Mouse (Mus musculus): ENCODE results near the gene Zfp36. TPM values are rescaled to one million over a fixed set of nuclear protein-coding genes. Genes with fewer than 3 reads are reported as not detected.

Gene Zfp36
- total and polyA plus RNA-seq, 3 experiments = 0.50 to 2.8 TPM; not detected in 1

DNA sequence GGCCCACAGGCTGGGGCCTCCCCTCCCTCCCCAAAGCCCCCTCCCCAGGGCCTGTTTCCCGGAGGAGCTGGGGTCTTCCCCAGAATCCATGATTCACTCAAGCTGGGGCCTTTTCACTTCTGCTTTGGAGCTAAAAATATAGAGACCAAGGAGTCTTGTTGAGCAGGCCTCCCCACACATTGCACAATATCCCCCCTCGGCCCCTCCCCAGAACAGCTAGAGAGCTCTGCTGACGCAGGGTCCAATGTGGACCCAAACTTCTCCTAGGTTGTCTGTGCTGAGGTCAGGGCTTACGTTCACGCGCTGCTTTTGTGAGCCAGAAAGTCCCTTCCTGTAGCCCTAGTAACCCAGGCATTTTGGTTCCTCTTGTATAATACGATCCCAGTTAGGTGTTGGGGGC, 6.0 kb upstream of the Zfp36 start:
- no peaks in the 10 kb centered on the region for H3K27me3 ChIP-seq (ENCODE audit: control insufficient read depth in 1 of 2, insufficient read depth in 2 of 2, low read length in 2 of 2)
- no peak overlapping the region for H3K27ac ChIP-seq (ENCODE audit: control insufficient read depth, low read depth, low read length)
- H3K9ac ChIP-seq (ENCODE audit: control insufficient read depth, low read depth, low read length, poor library complexity, severe bottlenecking) = no peak overlapping the region
- no peak for TF ChIP-seq ZMIZ1 (IDR thresholded peaks at IDR 0.05; ENCODE audit: low read depth, low read length)
- no peak for TF ChIP-seq MYB (IDR thresholded peaks at IDR 0.05; ENCODE audit: low read depth, low read length)
- no peak for TF ChIP-seq JUND (IDR thresholded peaks at IDR 0.05; ENCODE audit: low read depth, low read length)
- no peak for TF ChIP-seq SMC3 (IDR thresholded peaks at IDR 0.05; ENCODE audit: low read depth, low read length)
- TF ChIP-seq CTCF (IDR thresholded peaks at IDR 0.05 in 2 of 3, conservative IDR thresholded peaks at IDR 0.05 in 1 of 3; ENCODE audit: control insufficient read depth in 1 of 3, insufficient read depth in 1 of 3, low read depth in 2 of 3, low read length in 3 of 3, poor library complexity in 1 of 3, severe bottlenecking in 1 of 3) = no peak
- TF ChIP-seq GATA1 (IDR thresholded peaks at IDR 0.05; ENCODE audit: low read depth, low read length) = no peak
- no peak for TF ChIP-seq BHLHE40 (IDR thresholded peaks at IDR 0.05; ENCODE audit: borderline replicate concordance, low read depth, low read length)
- no peak for TF ChIP-seq E2F4 (IDR thresholded peaks at IDR 0.05; ENCODE audit: borderline replicate concordance, low read depth, low read length)
- TF ChIP-seq ZC3H11A (IDR thresholded peaks at IDR 0.05; ENCODE audit: low read depth, low read length) = no peak
- H3K79me2 ChIP-seq (ENCODE audit: control insufficient read depth, insufficient read depth, low read length, poor library complexity) = peaks cover under 1% of the 10 kb centered on the region; the same call in 1 of the 2 replicates
- H3K4me1 ChIP-seq (ENCODE audit: control insufficient read depth in 1 of 2, insufficient read depth in 2 of 2, low read length in 2 of 2) = peaks cover 2 to 19% of the 10 kb centered on the region in 2 experiments; a peak in 3 of 4 replicates
- H3K36me3 ChIP-seq (ENCODE audit: control insufficient read depth in 1 of 2, insufficient read depth in 2 of 2, low read length in 2 of 2) = peaks cover 0 to 12% of the 10 kb centered on the region in 2 experiments; a peak in 2 of 4 replicates
- H3K4me3 ChIP-seq (ENCODE audit: control insufficient read depth in 1 of 2, insufficient read depth in 1 of 2, low read depth in 2 of 2, low read length in 2 of 2) = no peak overlapping the region
- H3K9me3 ChIP-seq (replicated peaks; ENCODE audit: insufficient read depth, low read length) = no peaks in the 10 kb centered on the region
- no peak for DNase-seq (ENCODE audit: low read depth, low spot score)

DNA sequence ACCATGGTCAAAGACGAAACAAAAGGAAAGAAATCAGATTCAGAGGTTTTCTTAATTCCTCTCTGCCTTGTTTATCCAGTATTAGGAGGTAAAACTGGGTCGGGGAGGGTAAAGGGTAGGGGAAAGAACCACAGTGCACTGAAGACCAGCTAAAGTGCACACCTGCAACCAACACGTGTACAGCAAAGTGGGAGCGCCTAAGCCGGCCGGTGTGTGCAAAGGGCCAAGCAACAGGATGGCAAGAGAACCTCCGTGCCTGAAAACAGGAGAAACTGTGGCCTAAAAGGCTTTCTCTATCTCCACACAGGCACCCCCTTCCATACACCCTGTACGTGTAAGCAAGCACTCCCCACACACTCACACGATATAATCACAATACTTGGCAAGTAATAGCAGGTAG, 5.1 kb upstream of the Zfp36 start:
- Histone ChIP-seq H3K79me2 (ENCODE audit: control insufficient read depth, insufficient read depth, low read length, poor library complexity) (no peaks in the 10 kb centered on the region), H3K27me3 (ENCODE audit: control insufficient read depth in 1 of 2, insufficient read depth in 2 of 2, low read length in 2 of 2) (no peaks in the 10 kb centered on the region), H3K9ac (ENCODE audit: control insufficient read depth, low read depth, low read length, poor library complexity, severe bottlenecking) (no peak overlapping the region), H3K36me3 (ENCODE audit: control insufficient read depth in 1 of 2, insufficient read depth in 2 of 2, low read length in 2 of 2) (peaks cover 0 to 16% of the 10 kb centered on the region in 2 experiments; a peak in 2 of 4 replicates), H3K9me3 (replicated peaks; ENCODE audit: insufficient read depth, low read length) (no peaks in the 10 kb centered on the region), H3K4me1 (ENCODE audit: control insufficient read depth in 1 of 2, insufficient read depth in 2 of 2, low read length in 2 of 2) (peaks cover 6 to 23% of the 10 kb centered on the region in 2 experiments), H3K27ac (ENCODE audit: control insufficient read depth, low read depth, low read length) (no peak overlapping the region), H3K4me3 (ENCODE audit: control insufficient read depth in 1 of 2, insufficient read depth in 1 of 2, low read depth in 2 of 2, low read length in 2 of 2) (no peak overlapping the region)
- TF ChIP-seq ZC3H11A (IDR thresholded peaks at IDR 0.05; ENCODE audit: low read depth, low read length) (no peak), BHLHE40 (IDR thresholded peaks at IDR 0.05; ENCODE audit: borderline replicate concordance, low read depth, low read length) (no peak)
- DNase-seq (ENCODE audit: low read depth, low spot score) = no peak

- peaks cover 6 to 23% of the 10 kb centered on the region in 2 experiments for H3K4me1 ChIP-seq (ENCODE audit: control insufficient read depth in 1 of 2, insufficient read depth in 2 of 2, low read length in 2 of 2)
These were observed 4.1 kb upstream of the Zfp36 start for GRCm38 (mm10) chr7:28384162-28384561.

More at GRCm38 (mm10) chr7:28384162-28384561, 4.1 kb upstream of the Zfp36 start:
- DNase-seq (ENCODE audit: low read depth, low spot score) = no peak
- Histone ChIP-seq H3K4me3 (ENCODE audit: control insufficient read depth in 1 of 2, insufficient read depth in 1 of 2, low read depth in 2 of 2, low read length in 2 of 2) (no peak overlapping the region), H3K36me3 (ENCODE audit: control insufficient read depth in 1 of 2, insufficient read depth in 2 of 2, low read length in 2 of 2) (peaks cover 0 to 16% of the 10 kb centered on the region in 2 experiments; a peak in 2 of 4 replicates), H3K9me3 (replicated peaks; ENCODE audit: insufficient read depth, low read length) (no peaks in the 10 kb centered on the region), H3K27ac (ENCODE audit: control insufficient read depth, low read depth, low read length) (no peak overlapping the region), H3K79me2 (ENCODE audit: control insufficient read depth, insufficient read depth, low read length, poor library complexity) (no peaks in the 10 kb centered on the region; the same call in 1 of the 2 replicates), H3K27me3 (ENCODE audit: control insufficient read depth in 1 of 2, insufficient read depth in 2 of 2, low read length in 2 of 2) (no peaks in the 10 kb centered on the region), H3K9ac (ENCODE audit: control insufficient read depth, low read depth, low read length, poor library complexity, severe bottlenecking) (no peak overlapping the region)
- no peak for TF ChIP-seq ZNF384 (IDR thresholded peaks at IDR 0.05; ENCODE audit: low read depth, low read length)
- TF ChIP-seq SIN3A (IDR thresholded peaks at IDR 0.05; ENCODE audit: low read length) = no peak
- TF ChIP-seq MYB (IDR thresholded peaks at IDR 0.05; ENCODE audit: low read depth, low read length) = no peak
- no peak for TF ChIP-seq POLR2A (IDR thresholded peaks at IDR 0.05; ENCODE audit: control insufficient read depth in 1 of 2, insufficient read depth in 1 of 2, low read depth in 1 of 2, low read length in 2 of 2, poor library complexity in 1 of 2)
- no peak for TF ChIP-seq USF2 (IDR thresholded peaks at IDR 0.05; ENCODE audit: borderline replicate concordance in 1 of 2, insufficient read depth in 1 of 2, low read depth in 1 of 2, low read length in 2 of 2)
- TF ChIP-seq MEF2A (IDR thresholded peaks at IDR 0.05; ENCODE audit: extremely low read depth, insufficient replicate concordance, low read depth, low read length, poor library complexity, severe bottlenecking) = no peak
- TF ChIP-seq MYC (IDR thresholded peaks at IDR 0.05; ENCODE audit: low read depth, low read length) = no peak
- no peak for TF ChIP-seq SMC3 (IDR thresholded peaks at IDR 0.05; ENCODE audit: low read depth, low read length)
- no peak for TF ChIP-seq KAT2A (conservative IDR thresholded peaks at IDR 0.05; ENCODE audit: low read depth, low read length)
- no peak for TF ChIP-seq BHLHE40 (IDR thresholded peaks at IDR 0.05; ENCODE audit: borderline replicate concordance, low read depth, low read length)
- TF ChIP-seq RAD21 (IDR thresholded peaks at IDR 0.05; ENCODE audit: low read depth, low read length) = no peak
- no peak for TF ChIP-seq E2F4 (IDR thresholded peaks at IDR 0.05; ENCODE audit: borderline replicate concordance, low read depth, low read length)
